Comparison of ENCODE assay signal across 1 mouse cellular context in the genomic region with DNA sequence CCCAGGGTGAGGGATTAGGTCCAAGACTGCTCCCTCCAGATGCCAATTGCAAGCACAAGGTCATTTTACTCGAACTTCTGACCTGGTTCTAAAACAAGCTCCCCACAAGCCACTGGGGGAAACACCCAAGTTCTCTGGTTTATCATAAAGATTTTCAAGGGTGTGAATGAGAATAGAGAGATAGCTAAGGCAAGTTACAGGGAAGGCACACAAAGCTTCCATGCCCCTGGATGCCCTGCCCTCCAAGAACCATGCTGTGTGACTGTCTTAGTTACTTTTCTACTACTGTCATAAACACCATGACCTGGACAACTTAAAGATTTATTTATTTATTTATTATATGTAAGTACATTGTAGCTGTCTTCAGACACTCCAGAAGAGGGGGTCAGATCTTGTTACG.
A peak's percentile ranks its signal among the peaks of the same experiment; 100 is the strongest.
TF ChIP-seq lines count a peak whose summit lies in the region.

No protein-coding gene starts in this region.

TF ChIP-seq in MEL, 35 proteins besides CTCF, POLR2A, EP300 and RAD21:
- TF ChIP-seq MXI1 (IDR thresholded peaks at IDR 0.05; ENCODE audit: low read depth, low read length), result 0 out of 2 replicates have a peak, but pooled peaks have one; percentile 4
- TF ChIP-seq CHD2 (IDR thresholded peaks at IDR 0.05; ENCODE audit: low read length), result no peak
